Mouse (Mus musculus) spleen, adult 2 months (tissue): ENCODE measurements around the gene Gm10320.

ENCODE experiments used
- CTCF ChIP-seq: fragments of 200-500 bp; IDR thresholded peaks from 2 replicates; pipeline ENCODE4 v1.5.1; 2011; ENCODE audit warnings: mild to moderate bottlenecking, inconsistent platforms; ENCODE audit not compliant: insufficient read depth, insufficient read length, insufficient replicate concordance; ENCODE audit errors: extremely low read depth
- POLR2A ChIP-seq: fragments of 200-500 bp; IDR thresholded peaks from 2 replicates; pipeline ENCODE4 v1.6.1; 2011; ENCODE audit warnings: low read depth, low read length, inconsistent platforms

DNA sequence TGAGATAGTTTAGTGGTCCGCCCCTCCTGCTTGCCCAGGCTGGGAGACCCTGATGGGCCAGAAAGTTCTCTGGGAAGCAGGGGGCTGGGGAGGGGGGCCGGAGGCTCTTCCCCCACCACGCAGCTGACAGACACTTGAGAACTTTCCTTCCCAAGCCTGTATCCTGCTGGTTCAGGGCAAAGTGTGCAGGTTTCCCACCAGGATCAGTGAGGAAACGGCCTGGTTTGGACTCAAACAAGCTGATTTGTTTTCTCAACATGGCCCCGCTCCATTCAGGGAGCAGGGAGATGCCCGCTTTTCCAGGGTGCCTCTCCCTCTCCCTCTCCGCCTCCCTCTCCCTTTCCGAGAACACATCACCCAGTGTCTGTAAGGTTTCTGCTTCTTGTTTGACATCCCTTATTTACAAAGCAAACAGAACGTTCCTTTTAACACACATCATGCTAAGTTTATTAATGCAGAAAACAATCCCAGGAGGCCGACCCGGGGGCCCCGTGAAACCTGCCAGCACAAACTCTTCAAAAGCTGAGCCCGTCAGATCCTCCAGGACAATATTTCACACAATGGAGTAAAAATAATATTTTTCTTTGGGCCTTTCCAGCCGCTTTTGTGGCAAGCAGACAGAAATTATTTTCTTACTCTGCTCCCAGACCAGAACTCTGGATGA is 15.5 kb downstream of the Gm10320 start:
- TF ChIP-seq CTCF: no peak
- TF ChIP-seq POLR2A: no peak
